Mouse (Mus musculus): ENCODE data around the gene Ak5. TPM values are rescaled to one million over a fixed set of nuclear protein-coding genes. Genes with fewer than 3 reads are reported as not detected.

Ak5 gene
- polyA plus RNA-seq, 1 experiment from 2014 or later: 16.3 TPM

DNA sequence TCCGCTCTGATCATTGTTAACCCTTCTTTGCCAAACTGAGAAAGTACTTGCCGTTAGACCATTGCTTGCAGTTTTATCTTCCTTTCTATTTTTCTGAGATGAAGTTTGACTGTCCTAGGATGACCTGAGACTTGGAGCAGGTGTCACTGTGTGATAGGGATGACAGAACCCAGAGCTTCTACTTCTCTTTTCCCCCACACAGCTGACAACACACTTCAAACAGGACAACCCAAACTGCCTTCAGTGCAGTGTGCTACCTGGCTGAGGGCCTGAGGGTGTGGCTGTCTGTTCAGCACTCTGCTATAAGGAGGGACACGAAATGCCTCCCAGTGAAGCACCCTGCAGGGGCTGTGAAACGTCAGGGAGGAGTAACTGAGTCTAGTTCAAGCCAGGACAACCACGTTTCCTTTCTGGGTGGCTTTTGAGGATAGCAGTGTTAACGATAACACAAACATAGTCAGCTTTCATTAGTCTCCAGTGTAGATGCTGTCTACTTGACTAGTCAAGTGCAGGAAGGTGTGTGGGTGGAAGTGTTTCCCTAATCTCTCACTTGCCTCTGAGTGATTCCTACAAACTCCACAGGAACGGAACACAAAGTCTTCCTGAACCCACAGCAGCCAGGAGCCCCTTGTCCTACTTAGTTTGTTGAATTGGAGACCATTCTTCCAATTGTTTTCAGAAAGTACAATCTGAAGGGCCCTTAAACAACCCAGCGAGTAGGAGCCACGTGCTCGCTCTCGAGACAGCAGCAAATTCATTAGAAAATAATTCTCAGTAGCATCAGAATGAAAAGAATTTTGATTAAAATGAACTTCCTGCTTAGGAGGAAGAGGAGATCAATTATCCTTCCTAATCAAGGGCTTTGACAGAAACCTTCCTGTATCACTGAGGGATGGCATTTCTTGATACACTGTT lies 138.8 kb downstream of the Ak5 start:
- no peak overlapping the region for H3K27ac ChIP-seq (replicated peaks)
- H3K9me3 ChIP-seq: no peaks in the 10 kb centered on the region
- no peak for ATAC-seq (ENCODE audit: low FRiP score, low read depth)
- H3K4me3 ChIP-seq: no peak overlapping the region
- no peak overlapping the region for H3K4me2 ChIP-seq
- no peaks in the 10 kb centered on the region for H3K36me3 ChIP-seq
- H3K9ac ChIP-seq: no peak overlapping the region
- no peaks in the 10 kb centered on the region for H3K4me1 ChIP-seq (replicated peaks)
- H3K27me3 ChIP-seq: no peaks in the 10 kb centered on the region
- 75% methylated on average over 11 of the region's 11 CpGs for WGBS

DNA sequence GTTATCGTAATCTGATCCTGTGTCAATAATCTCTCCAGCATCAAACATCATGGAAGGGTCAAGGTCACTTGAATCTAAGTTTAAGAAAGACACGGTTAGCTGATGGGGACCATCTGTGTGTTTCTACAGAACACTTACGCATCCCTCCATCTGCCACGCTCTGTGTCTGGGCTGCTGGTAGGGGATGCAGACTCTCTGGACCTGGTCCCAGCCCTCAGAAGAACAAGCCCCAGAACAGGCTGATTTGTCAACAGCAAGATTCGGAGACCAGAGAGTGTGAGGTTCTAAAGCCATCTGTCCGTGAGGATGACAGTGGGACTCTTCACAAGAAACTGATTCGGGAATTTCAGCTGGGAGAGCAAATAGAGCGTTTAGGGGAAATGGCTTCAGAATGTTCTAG lies 141.4 kb downstream of the Ak5 start:
- Histone ChIP-seq H3K36me3 (no peaks in the 10 kb centered on the region), H3K4me3 (no peak overlapping the region), H3K27me3 (no peaks in the 10 kb centered on the region), H3K9me3 (no peaks in the 10 kb centered on the region), H3K4me2 (no peak overlapping the region), H3K9ac (no peak overlapping the region), H3K4me1 (replicated peaks) (no peaks in the 10 kb centered on the region), H3K27ac (replicated peaks) (no peak overlapping the region)
- WGBS: 86% methylated on average over 8 of the region's 8 CpGs
- no peak for ATAC-seq (ENCODE audit: low FRiP score, low read depth)

DNA sequence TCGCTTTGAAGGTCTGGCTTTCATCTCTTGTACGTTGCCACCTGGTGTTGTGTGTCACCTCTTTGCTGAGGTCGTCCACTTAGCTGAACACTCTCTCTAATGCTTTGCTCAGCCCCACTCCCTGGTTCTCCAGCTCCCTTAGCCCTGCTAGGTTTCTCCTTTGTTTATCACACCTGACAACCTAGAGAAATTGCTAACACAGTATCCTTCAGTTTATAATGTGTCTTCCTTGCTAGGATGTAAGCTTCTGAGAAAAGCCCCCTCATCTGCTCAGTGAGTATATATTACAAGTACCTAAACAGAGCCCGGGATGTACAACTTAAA lies 144.9 kb downstream of the Ak5 start:
- WGBS: 84% methylated on average over 4 of the region's 4 CpGs
- Histone ChIP-seq H3K4me1 (replicated peaks) (no peaks in the 10 kb centered on the region), H3K4me2 (no peak overlapping the region), H3K4me3 (no peak overlapping the region), H3K9ac (no peak overlapping the region), H3K36me3 (no peaks in the 10 kb centered on the region), H3K27me3 (no peaks in the 10 kb centered on the region), H3K27ac (replicated peaks) (no peak overlapping the region), H3K9me3 (no peaks in the 10 kb centered on the region)
- no peak for ATAC-seq (ENCODE audit: low FRiP score, low read depth)

DNA sequence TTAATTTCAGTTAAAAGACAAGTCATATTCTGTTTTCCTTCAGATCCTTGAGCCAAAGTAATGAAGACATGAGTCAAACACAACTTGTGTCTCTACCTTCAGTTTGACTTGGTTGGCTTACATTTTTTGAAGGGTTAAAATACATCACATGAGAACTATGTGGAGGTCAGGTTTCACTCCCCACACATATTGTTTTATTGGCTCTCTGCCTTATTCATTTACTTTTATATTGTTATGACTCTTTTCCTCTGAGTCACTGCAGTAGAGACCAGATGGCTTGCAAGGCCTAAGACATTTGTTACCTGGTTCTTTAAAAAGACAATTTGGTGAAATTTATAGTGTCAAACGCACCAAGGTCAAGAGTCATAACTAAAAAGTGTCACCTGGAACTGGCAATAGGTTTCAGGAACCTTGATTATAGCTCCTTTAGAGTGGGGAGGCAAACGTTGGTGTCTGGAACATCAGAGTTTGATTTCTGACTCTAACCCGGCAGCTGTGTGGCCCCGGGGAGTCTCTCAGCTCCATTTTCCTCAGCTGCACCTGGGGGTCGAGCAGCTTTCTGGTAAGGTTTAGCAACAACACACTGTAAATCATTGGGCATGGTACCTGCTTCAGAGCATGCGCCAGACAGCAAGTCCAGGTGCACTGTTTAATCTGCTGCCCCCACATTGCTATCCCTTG lies 145.4 kb downstream of the Ak5 start:
- H3K27me3 ChIP-seq: no peaks in the 10 kb centered on the region
- H3K4me2 ChIP-seq: no peak overlapping the region
- no peaks in the 10 kb centered on the region for H3K36me3 ChIP-seq
- H3K9ac ChIP-seq: no peak overlapping the region
- ATAC-seq (ENCODE audit: low FRiP score, low read depth): no peak
- H3K27ac ChIP-seq (replicated peaks): no peak overlapping the region
- H3K4me1 ChIP-seq (replicated peaks): no peaks in the 10 kb centered on the region
- no peaks in the 10 kb centered on the region for H3K9me3 ChIP-seq
- WGBS: 86% methylated on average over 6 of the region's 6 CpGs
- no peak overlapping the region for H3K4me3 ChIP-seq

DNA sequence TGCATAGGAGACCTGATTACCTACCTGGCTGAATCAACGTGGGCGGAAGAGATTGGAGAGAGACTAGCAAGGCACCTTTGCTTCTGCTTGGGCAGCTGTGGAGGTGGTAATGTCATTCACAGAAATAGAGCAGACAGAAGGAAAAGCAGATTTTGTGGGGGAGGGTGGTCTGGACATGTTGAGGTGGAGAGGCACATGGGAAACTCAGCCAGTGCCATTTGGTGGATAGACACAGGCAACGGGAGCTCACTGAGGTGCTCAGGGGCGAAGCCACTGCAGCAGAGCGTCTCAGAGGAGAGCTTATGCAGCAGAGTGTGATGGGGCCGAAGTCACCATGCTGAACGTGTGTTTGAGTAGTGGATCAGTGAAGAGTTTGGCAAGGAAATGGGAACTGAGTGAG lies 147.1 kb downstream of the Ak5 start:
- no peaks in the 10 kb centered on the region for H3K9me3 ChIP-seq
- no peak overlapping the region for H3K4me2 ChIP-seq
- WGBS: 93% methylated on average over 7 of the region's 7 CpGs
- no peaks in the 10 kb centered on the region for H3K27me3 ChIP-seq
- H3K4me1 ChIP-seq (replicated peaks): peaks cover 7% of the 10 kb centered on the region; the same call in 1 of the 2 replicates
- H3K4me3 ChIP-seq: no peak overlapping the region
- H3K27ac ChIP-seq (replicated peaks): no peak overlapping the region
- no peak overlapping the region for H3K9ac ChIP-seq
- H3K36me3 ChIP-seq: no peaks in the 10 kb centered on the region
- ATAC-seq (ENCODE audit: low FRiP score, low read depth): no peak

DNA sequence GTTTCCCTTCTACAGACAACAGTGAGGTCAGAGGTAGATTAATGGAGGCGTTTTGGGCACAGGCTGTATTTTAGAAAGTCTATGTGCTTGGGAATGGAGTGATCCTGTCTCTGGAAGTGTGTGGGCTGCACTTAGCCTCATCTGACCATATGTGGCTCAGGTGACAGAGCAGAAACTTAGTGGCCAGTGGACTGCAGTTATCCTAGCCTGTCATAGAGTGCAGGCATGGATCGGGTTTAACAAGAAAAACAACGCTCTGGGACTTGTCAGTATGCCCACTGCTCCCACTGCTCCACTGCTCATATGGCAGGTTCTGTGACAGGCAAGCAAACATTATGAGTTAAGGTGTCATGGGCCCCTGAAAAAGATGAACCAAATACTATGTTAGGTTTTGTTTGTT lies 148.1 kb downstream of the Ak5 start:
- H3K4me3 ChIP-seq: no peak overlapping the region
- no peak overlapping the region for H3K4me2 ChIP-seq
- peaks cover 8% of the 10 kb centered on the region; the same call in 1 of the 2 replicates for H3K4me1 ChIP-seq (replicated peaks)
- no peaks in the 10 kb centered on the region for H3K27me3 ChIP-seq
- H3K27ac ChIP-seq (replicated peaks): no peak overlapping the region
- H3K36me3 ChIP-seq: no peaks in the 10 kb centered on the region
- no peak overlapping the region for H3K9ac ChIP-seq
- 88% methylated on average over 3 of the region's 3 CpGs for WGBS
- H3K9me3 ChIP-seq: no peaks in the 10 kb centered on the region
- no peak for ATAC-seq (ENCODE audit: low FRiP score, low read depth)

DNA sequence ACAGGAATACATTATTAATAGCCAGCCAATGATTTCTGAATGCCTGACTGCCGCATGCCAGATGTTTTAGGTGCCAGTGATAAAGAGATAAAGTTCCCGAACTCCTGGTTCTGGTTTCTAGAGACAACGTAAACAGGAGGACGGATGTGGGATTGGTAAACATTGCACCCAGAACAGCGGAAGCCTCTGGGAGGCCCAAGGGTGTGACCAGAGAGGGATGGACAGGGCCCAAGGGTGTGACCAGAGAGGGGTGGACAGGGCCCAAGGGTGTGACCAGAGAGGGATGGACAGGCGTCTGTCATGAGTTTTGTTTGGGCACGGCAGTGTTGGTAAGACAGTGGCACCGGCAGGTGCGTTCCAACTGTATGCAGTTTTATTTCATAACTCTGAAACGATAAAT lies 148.6 kb downstream of the Ak5 start:
- H3K9me3 ChIP-seq: no peaks in the 10 kb centered on the region
- no peak overlapping the region for H3K27ac ChIP-seq (replicated peaks)
- no peaks in the 10 kb centered on the region for H3K36me3 ChIP-seq
- no peaks in the 10 kb centered on the region for H3K27me3 ChIP-seq
- 86% methylated on average over 10 of the region's 10 CpGs for WGBS
- peaks cover 8% of the 10 kb centered on the region; the same call in 1 of the 2 replicates for H3K4me1 ChIP-seq (replicated peaks)
- no peak overlapping the region for H3K9ac ChIP-seq
- H3K4me3 ChIP-seq: no peak overlapping the region
- no peak overlapping the region for H3K4me2 ChIP-seq
- no peak for ATAC-seq (ENCODE audit: low FRiP score, low read depth)

DNA sequence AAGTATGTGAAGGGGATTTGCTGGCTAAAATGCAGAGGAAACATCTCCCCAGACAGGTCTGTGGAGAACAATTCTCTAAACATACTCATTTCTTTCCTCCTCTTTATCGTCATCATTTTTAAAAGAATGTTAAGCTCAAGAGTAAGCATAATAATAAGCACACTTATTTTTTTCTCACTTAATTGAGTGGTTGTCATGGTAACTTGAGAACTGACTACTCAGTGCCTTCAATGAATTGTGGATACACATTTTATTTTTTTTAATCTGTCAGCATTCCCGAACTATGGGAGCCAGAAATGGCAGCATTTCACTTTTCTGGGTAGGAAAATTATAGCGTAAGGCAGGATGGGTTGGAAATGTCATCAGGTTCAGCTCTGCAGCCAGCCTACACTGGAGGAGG lies 151.6 kb downstream of the Ak5 start:
- ATAC-seq (ENCODE audit: low FRiP score, low read depth): no peak
- Histone ChIP-seq H3K4me1 (replicated peaks) (peaks cover 8% of the 10 kb centered on the region; the same call in 1 of the 2 replicates), H3K9me3 (no peaks in the 10 kb centered on the region), H3K9ac (no peak overlapping the region), H3K36me3 (no peaks in the 10 kb centered on the region), H3K4me2 (no peak overlapping the region), H3K27me3 (no peaks in the 10 kb centered on the region), H3K4me3 (no peak overlapping the region), H3K27ac (replicated peaks) (no peak overlapping the region)
- 68% methylated on average over 3 of the region's 3 CpGs for WGBS

DNA sequence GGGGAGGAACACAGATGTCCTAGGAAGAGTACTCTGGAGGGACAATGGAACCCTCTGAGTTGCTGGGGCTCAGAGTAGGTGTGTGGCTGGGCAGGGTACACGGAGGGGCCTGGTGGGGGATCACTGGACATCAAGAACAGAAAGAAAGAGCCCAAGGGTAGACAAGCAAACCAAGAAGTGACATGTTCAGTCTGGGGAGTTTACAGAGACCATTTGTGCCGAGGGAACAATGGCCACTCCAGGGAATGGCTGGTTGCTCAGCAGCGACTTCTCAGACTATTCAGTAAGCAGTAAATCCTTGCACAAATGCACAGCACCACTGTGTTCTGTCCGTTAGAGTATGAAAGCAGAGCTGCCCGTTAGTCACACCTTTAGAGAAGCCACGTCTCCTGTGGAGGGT lies 152.2 kb downstream of the Ak5 start:
- no peak overlapping the region for H3K27ac ChIP-seq (replicated peaks)
- 20% methylated on average over 6 of the region's 6 CpGs for WGBS
- H3K9me3 ChIP-seq: no peaks in the 10 kb centered on the region
- peak; percentile 34; the same call in 1 of the 2 replicates for ATAC-seq (ENCODE audit: low FRiP score, low read depth)
- no peak overlapping the region for H3K4me2 ChIP-seq
- H3K27me3 ChIP-seq: no peaks in the 10 kb centered on the region
- H3K9ac ChIP-seq: no peak overlapping the region
- H3K4me1 ChIP-seq (replicated peaks): peaks cover 8% of the 10 kb centered on the region; the same call in 1 of the 2 replicates
- H3K4me3 ChIP-seq: no peak overlapping the region
- no peaks in the 10 kb centered on the region for H3K36me3 ChIP-seq

DNA sequence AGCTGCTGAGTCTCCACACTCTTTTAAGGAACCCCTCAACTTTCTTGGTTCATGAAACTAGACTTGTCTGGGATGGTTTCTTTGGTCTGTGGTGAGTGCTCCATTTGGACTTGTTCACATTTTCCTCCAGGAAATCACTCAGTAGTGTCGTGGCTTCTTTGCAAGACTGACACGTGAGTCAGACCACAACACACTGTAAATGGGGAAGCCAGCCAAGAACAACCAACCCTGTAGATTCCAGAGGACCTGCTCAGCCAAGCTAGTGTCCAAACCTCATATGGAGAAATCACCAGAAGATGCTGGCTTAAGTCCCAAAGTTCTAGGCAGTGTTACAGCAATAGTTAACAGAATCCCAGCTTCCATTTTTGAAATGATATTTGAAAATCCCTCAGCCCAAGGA lies 155.6 kb downstream of the Ak5 start:
- peaks cover 19% of the 10 kb centered on the region; the same call in 1 of the 2 replicates for H3K4me1 ChIP-seq (replicated peaks)
- WGBS: 67% methylated on average over 2 of the region's 2 CpGs
- H3K36me3 ChIP-seq: no peaks in the 10 kb centered on the region
- H3K9ac ChIP-seq: no peak overlapping the region
- H3K4me2 ChIP-seq: no peak overlapping the region
- H3K27ac ChIP-seq (replicated peaks): no peak overlapping the region
- no peak for ATAC-seq (ENCODE audit: low FRiP score, low read depth)
- no peaks in the 10 kb centered on the region for H3K27me3 ChIP-seq
- no peaks in the 10 kb centered on the region for H3K9me3 ChIP-seq
- no peak overlapping the region for H3K4me3 ChIP-seq

DNA sequence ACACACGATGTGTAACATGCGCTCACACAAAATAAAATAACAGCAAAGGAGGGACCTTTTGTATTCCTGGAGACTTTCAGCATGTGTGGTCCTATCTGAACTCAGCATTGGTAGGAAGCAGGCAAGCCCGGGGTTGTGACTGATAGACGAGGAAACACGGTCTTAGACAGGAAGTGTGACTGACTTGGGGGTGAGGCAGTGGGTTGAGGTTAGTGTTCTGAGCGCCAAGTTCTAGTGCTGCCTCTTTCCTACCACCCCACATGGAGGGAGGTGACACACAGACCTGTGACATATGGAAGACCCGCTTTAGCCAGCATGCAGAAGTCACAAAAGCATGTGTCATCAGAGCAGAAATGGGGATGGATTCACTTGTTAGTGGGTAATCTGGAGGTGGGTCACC lies 158.9 kb downstream of the Ak5 start:
- Histone ChIP-seq H3K4me2 (no peak overlapping the region), H3K9me3 (no peaks in the 10 kb centered on the region), H3K9ac (no peak overlapping the region), H3K27me3 (no peaks in the 10 kb centered on the region), H3K36me3 (no peaks in the 10 kb centered on the region), H3K4me1 (replicated peaks) (peaks cover 12% of the 10 kb centered on the region; the same call in 1 of the 2 replicates), H3K27ac (replicated peaks) (no peak overlapping the region), H3K4me3 (no peak overlapping the region)
- 83% methylated on average over 7 of the region's 7 CpGs for WGBS
- ATAC-seq (ENCODE audit: low FRiP score, low read depth): no peak

DNA sequence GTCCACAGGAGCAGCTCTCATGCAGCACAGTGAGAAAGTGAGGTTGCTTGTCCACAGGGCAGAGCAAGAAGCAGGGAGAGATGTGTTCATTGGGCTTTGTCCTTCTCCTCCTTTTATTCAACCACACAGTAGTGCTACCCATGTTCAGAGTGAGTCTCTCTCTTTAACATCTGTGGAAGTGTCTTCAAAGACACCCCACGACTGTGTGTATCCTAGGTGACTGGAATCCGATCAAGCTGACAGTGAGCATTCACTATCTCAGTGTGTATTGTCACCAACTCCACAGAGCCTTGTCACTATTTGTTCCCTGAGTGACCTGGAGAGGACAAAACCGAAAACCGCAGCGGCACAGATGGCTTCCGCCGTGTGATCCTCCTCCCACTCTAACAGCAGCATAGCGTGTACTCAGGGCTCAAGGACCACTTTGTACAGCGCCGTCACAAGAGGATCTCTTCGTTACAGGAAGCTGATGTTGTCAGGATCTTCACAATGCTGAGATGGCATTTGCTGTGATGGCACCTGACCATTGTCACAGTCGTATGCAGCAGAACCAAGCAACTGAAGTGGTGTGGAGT lies 159.7 kb downstream of the Ak5 start:
- ATAC-seq (ENCODE audit: low FRiP score, low read depth): no peak
- Histone ChIP-seq H3K36me3 (no peaks in the 10 kb centered on the region), H3K9ac (no peak overlapping the region), H3K4me2 (no peak overlapping the region), H3K9me3 (no peaks in the 10 kb centered on the region), H3K4me1 (replicated peaks) (peaks cover 12% of the 10 kb centered on the region; the same call in 1 of the 2 replicates), H3K4me3 (no peak overlapping the region), H3K27me3 (no peaks in the 10 kb centered on the region), H3K27ac (replicated peaks) (no peak overlapping the region)
- WGBS: 25% methylated on average over 12 of the region's 12 CpGs

Data from hindbrain, embryonic 15.5 days (tissue).